Mouse (Mus musculus) adrenal gland, postnatal 14 days (tissue): Measurements from ENCODE around the gene Brwd1. TPM values are rescaled to one million over a fixed set of nuclear protein-coding genes. Genes with fewer than 3 reads are reported as not detected.
"Not testable (repeated sequence)": the region's sequence is repeated elsewhere in the genome, so short reads cannot be mapped to it uniquely, and the experiment has no call there.

Experiments used
- DNase-seq: peaks from one replicate; pipeline ENCODE4 v3.0.0; 2021; ENCODE audit warnings: mixed read lengths
- long read RNA-seq, 2 experiments: library from polyadenylated mRNA; stranded (forward); transcript quantifications; one replicate each; pipeline ENCODE4 v2.0.0; 2021
- total RNA-seq: library from RNA; stranded (reverse); gene quantifications from 2 replicates; pipeline ENCODE4 v1.2.3, GENCODE M21; 2021

Gene Brwd1
- 70.4 and 74.8 TPM in 2 replicates for total RNA-seq
- long read RNA-seq, experiment 1, transcript Brwd1-203 (5 exons, 2,382 nt), result major isoform, 35 of 40 reads
- long read RNA-seq, experiment 1, partial matches to known transcripts, result 3 of 40 reads
- long read RNA-seq, experiment 1, other reads (novel, unspliced or antisense), result 2 of 40 reads
- long read RNA-seq, experiment 2, transcript Brwd1-203 (5 exons, 2,382 nt), result major isoform, 22 of 25 reads
- long read RNA-seq, experiment 2, partial matches to known transcripts, result 0 of 25 reads
- long read RNA-seq, experiment 2, other reads (novel, unspliced or antisense), result 3 of 25 reads

- DNase-seq, result peak; percentile 97
These were observed at the start of gene Brwd1 for GRCm38 (mm10) chr16:96082301-96083178. Gene Brwd1, minus strand, starts transcription at chr16:96082526.

- DNase-seq, result no peak
These were observed 46.1 kb upstream of the Brwd1 start for GRCm38 (mm10) chr16:96128466-96128865.

- peak; percentile 99 for DNase-seq
These were observed 45.5 kb upstream of the Brwd1 start, which contains the start of gene Hmgn1 for GRCm38 (mm10) chr16:96127657-96128344. Gene Hmgn1, minus strand, starts transcription at chr16:96127729.

GRCm38 (mm10) chr16:96127288-96127656 lies 44.9 kb upstream of the Brwd1 start:
- no peak for DNase-seq

- peak; percentile 32 for DNase-seq
These were observed 44.4 kb upstream of the Brwd1 start for GRCm38 (mm10) chr16:96126684-96127171.

GRCm38 (mm10) chr16:96120022-96120623 lies 37.8 kb upstream of the Brwd1 start:
- no peak for DNase-seq

GRCm38 (mm10) chr16:96114729-96115128 lies 32.4 kb upstream of the Brwd1 start:
- DNase-seq, result no peak

- no peak for DNase-seq
These were observed 30.4 kb upstream of the Brwd1 start for GRCm38 (mm10) chr16:96112769-96113168.

- no peak for DNase-seq
These were observed 28.5 kb upstream of the Brwd1 start for GRCm38 (mm10) chr16:96110655-96111345.

- no peak for DNase-seq
These were observed 27.3 kb upstream of the Brwd1 start for GRCm38 (mm10) chr16:96109673-96110072.

GRCm38 (mm10) chr16:96103036-96103435 lies 20.7 kb upstream of the Brwd1 start:
- peak; percentile 61 for DNase-seq

- DNase-seq, result not testable (repeated sequence)
These were observed 15.5 kb upstream of the Brwd1 start for GRCm38 (mm10) chr16:96097811-96098210.

- no peak for DNase-seq
These were observed 13.6 kb upstream of the Brwd1 start for GRCm38 (mm10) chr16:96095966-96096365.

GRCm38 (mm10) chr16:96091515-96092504 lies 9.5 kb upstream of the Brwd1 start:
- peak; percentile 33 for DNase-seq

GRCm38 (mm10) chr16:96088120-96088519 lies 5.8 kb upstream of the Brwd1 start:
- DNase-seq, result peak; percentile 35

- no peak for DNase-seq
These were observed 5.1 kb upstream of the Brwd1 start for GRCm38 (mm10) chr16:96087436-96087835.

- DNase-seq, result no peak
These were observed 4.7 kb upstream of the Brwd1 start for GRCm38 (mm10) chr16:96087001-96087400.

- DNase-seq, result no peak
These were observed 3.3 kb upstream of the Brwd1 start for GRCm38 (mm10) chr16:96085597-96085996.

GRCm38 (mm10) chr16:96083179-96083646 lies 887 bp upstream of the Brwd1 start:
- peak; percentile 58 for DNase-seq

- peak; percentile 75 for DNase-seq
These were observed 534 bp downstream of the Brwd1 start for GRCm38 (mm10) chr16:96081742-96082241.
